Mouse (Mus musculus): ENCODE data around the gene Astn2. TPM values are rescaled to one million over a fixed set of nuclear protein-coding genes. Genes with fewer than 3 reads are reported as not detected.

Astn2 gene
- polyA plus RNA-seq (2012; rRNA removed) = 11.9 and 13.9 TPM in 2 replicates

GRCm38 (mm10) chr4:66404201-66404711, at the start of gene Astn2:
Astn2 (minus strand) TSS chr4:66404611.

GRCm38 (mm10) chr4:65604504-65605150, 799.8 kb downstream of the Astn2 start, which contains the start of gene Trim32:
Trim32 (plus strand) TSS chr4:65604986.

Measured in central nervous system, embryonic 18 days (tissue).